Comparison of ENCODE assay signal across 18 mouse cellular contexts in the genomic region with DNA sequence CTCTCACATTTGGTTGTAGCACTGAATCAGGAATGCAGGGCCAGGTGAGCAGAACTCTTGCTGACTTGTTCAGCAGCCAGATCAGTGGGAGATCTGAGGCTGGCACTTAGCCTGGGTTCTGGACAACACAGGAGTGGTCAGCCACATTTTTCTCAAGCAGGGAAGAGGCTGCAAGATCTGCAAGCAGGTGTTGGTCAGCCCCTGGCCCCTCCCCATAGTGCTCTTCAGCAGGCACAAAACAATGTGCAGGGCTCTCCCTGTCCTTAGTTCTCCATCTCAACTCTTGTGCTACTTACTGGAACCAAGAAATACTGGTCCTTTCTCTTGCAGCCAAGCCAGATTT. TPM values are rescaled to one million over a fixed set of nuclear protein-coding genes. Genes with fewer than 3 reads are reported as not detected.
A peak's percentile ranks its signal among the peaks of the same experiment; 100 is the strongest.
DNase-seq lines count a peak whose midpoint lies in the region; ATAC-seq and TF ChIP-seq lines count a peak whose summit lies in the region.
"Had no signal": no experiment of that assay in that cellular context is flagged by ENCODE, and none has a peak within 500 bp of the region (broad histone marks: within the 10 kb centered on the region; RNA-seq: fewer than 3 reads in every experiment).

No protein-coding gene starts in this region.

- DNase-seq in heart, adult 9 months (ENCODE audit: low spot score in 2 of 2), result no peak
- DNase-seq in kidney, postnatal 0 days (ENCODE audit: low spot score), result no peak
- no peak for DNase-seq in kidney, adult 9 months
- peak; percentile 80 to 83 for DNase-seq in cerebellum, adult 2 months
- no peak for DNase-seq in hindbrain, embryonic 11.5 days (ENCODE audit: low spot score)
- DNase-seq: B cell, adult 2 months; gastrocnemius, postnatal 10 days; right cerebral cortex, adult 18-20 months; thymus, postnatal 36 days had no signal

- TF ChIP-seq CTCF in kidney, postnatal 0 days (IDR thresholded peaks at IDR 0.05; ENCODE audit: low read depth), result no peak
- TF ChIP-seq CTCF in cerebellum, adult 2 months (IDR thresholded peaks at IDR 0.05; ENCODE audit: borderline replicate concordance, insufficient read depth, low read depth, low read length), result no peak
- TF ChIP-seq CTCF in olfactory bulb, adult 2 months (IDR thresholded peaks at IDR 0.05; ENCODE audit: insufficient read depth, low read depth, low read length), result no peak

- no peak overlapping the region for H3K4me2 ChIP-seq in heart, embryonic 12.5 days
- no peak overlapping the region for H3K4me2 ChIP-seq in kidney, postnatal 0 days (ENCODE audit: low read length)
- H3K4me2 ChIP-seq in hindbrain, embryonic 11.5 days (replicated peaks; ENCODE audit: low read depth, low read length), result no peak overlapping the region
- H3K4me2 ChIP-seq in forebrain, embryonic 16.5 days (ENCODE audit: low read length), result no peak overlapping the region
- H3K4me2 ChIP-seq: hindbrain, embryonic 14.5 days; intestine, embryonic 15.5 days; midbrain, embryonic 11.5 days had no signal

- no peaks in the 10 kb centered on the region for H3K27me3 ChIP-seq in heart, embryonic 12.5 days (replicated peaks)
- H3K27me3 ChIP-seq in kidney, postnatal 0 days (ENCODE audit: insufficient read depth, low read length), result no peaks in the 10 kb centered on the region
- H3K27me3 ChIP-seq in cerebellum, adult 2 months (ENCODE audit: control insufficient read depth, insufficient read depth, low read length), result no peaks in the 10 kb centered on the region
- H3K27me3 ChIP-seq in hindbrain, embryonic 11.5 days (ENCODE audit: control insufficient read depth, insufficient read depth, low read length), result no peaks in the 10 kb centered on the region
- no peaks in the 10 kb centered on the region for H3K27me3 ChIP-seq in forebrain, embryonic 16.5 days (replicated peaks; ENCODE audit: control insufficient read depth, insufficient read depth, low read length)
- H3K27me3 ChIP-seq: intestine, embryonic 15.5 days had no signal

- no peak for TF ChIP-seq POLR2A in cerebellum, adult 2 months (IDR thresholded peaks at IDR 0.05; ENCODE audit: borderline replicate concordance, insufficient read depth, low read length)
- no peak for TF ChIP-seq POLR2A in olfactory bulb, adult 2 months (IDR thresholded peaks at IDR 0.05; ENCODE audit: insufficient read depth, low read depth, low read length)

- peaks cover 36% of the 10 kb centered on the region for H3K4me1 ChIP-seq in heart, embryonic 12.5 days (replicated peaks)
- no peaks in the 10 kb centered on the region for H3K4me1 ChIP-seq in kidney, postnatal 0 days (replicated peaks; ENCODE audit: insufficient read depth, low read length)
- H3K4me1 ChIP-seq in cerebellum, adult 2 months (ENCODE audit: control insufficient read depth, insufficient read depth, low read length), result peaks cover 27% of the 10 kb centered on the region
- H3K4me1 ChIP-seq in olfactory bulb, adult 2 months (ENCODE audit: control insufficient read depth, insufficient read depth, low read length), result peaks cover 14% of the 10 kb centered on the region
- no peaks in the 10 kb centered on the region for H3K4me1 ChIP-seq in hindbrain, embryonic 11.5 days (replicated peaks; ENCODE audit: control insufficient read depth, insufficient read depth, low read length)
- no peaks in the 10 kb centered on the region for H3K4me1 ChIP-seq in forebrain, embryonic 16.5 days (replicated peaks; ENCODE audit: control insufficient read depth, insufficient read depth, low read length)
- H3K4me1 ChIP-seq: intestine, embryonic 15.5 days had no signal

- 0 out of 2 replicates have a peak overlapping the region, but pooled peaks have one; percentile 57 for H3K27ac ChIP-seq in heart, embryonic 12.5 days (ENCODE audit: poor library complexity, severe bottlenecking)
- 0 out of 2 replicates have a peak overlapping the region, but pooled peaks have one; percentile 25 for H3K27ac ChIP-seq in kidney, postnatal 0 days
- H3K27ac ChIP-seq in cerebellum, adult 2 months (ENCODE audit: insufficient read depth, low read length), result peak overlapping the region; percentile 90
- H3K27ac ChIP-seq in olfactory bulb, adult 2 months (ENCODE audit: insufficient read depth, low read depth, low read length), result peak overlapping the region; percentile 32
- H3K27ac ChIP-seq in hindbrain, embryonic 11.5 days (ENCODE audit: low read depth, low read length), result no peak overlapping the region
- H3K27ac ChIP-seq in forebrain, embryonic 16.5 days (ENCODE audit: low read length), result no peak overlapping the region
- H3K27ac ChIP-seq: hindbrain, embryonic 14.5 days; intestine, embryonic 15.5 days; liver, embryonic 14.5 days had no signal

- H3K9me3 ChIP-seq in heart, embryonic 12.5 days (replicated peaks), result no peaks in the 10 kb centered on the region
- no peaks in the 10 kb centered on the region for H3K9me3 ChIP-seq in kidney, postnatal 0 days (replicated peaks; ENCODE audit: low read length)
- H3K9me3 ChIP-seq in hindbrain, embryonic 11.5 days (ENCODE audit: control insufficient read depth, low read length), result no peaks in the 10 kb centered on the region
- H3K9me3 ChIP-seq in forebrain, embryonic 16.5 days (ENCODE audit: control insufficient read depth, low read length), result no peaks in the 10 kb centered on the region
- H3K9me3 ChIP-seq: intestine, embryonic 15.5 days had no signal

- no peak for ATAC-seq in heart, embryonic 12.5 days (ENCODE audit: insufficient number of reproducible peaks, low FRiP score)
- ATAC-seq in kidney, postnatal 0 days (replicated peaks; ENCODE audit: low FRiP score, low read depth), result no peak; the same call in 1 of the 2 replicates
- no peak for ATAC-seq in hindbrain, embryonic 11.5 days (ENCODE audit: low FRiP score)
- no peak for ATAC-seq in forebrain, embryonic 16.5 days

- no peak overlapping the region for H3K9ac ChIP-seq in heart, embryonic 12.5 days
- H3K9ac ChIP-seq in kidney, postnatal 0 days (ENCODE audit: low read depth, low read length), result 0 out of 2 replicates have a peak overlapping the region, but pooled peaks have one; percentile 8
- no peak overlapping the region for H3K9ac ChIP-seq in hindbrain, embryonic 11.5 days (ENCODE audit: low read depth, low read length)
- H3K9ac ChIP-seq in forebrain, embryonic 16.5 days (replicated peaks; ENCODE audit: low read depth, low read length), result no peak overlapping the region
- H3K9ac ChIP-seq: hindbrain, embryonic 14.5 days; intestine, embryonic 15.5 days; liver, embryonic 14.5 days had no signal

- no peak overlapping the region for H3K4me3 ChIP-seq in heart, embryonic 12.5 days
- H3K4me3 ChIP-seq in kidney, postnatal 0 days (replicated peaks; ENCODE audit: low read depth, low read length), result no peak overlapping the region
- H3K4me3 ChIP-seq in cerebellum, adult 2 months (replicated peaks; ENCODE audit: insufficient read depth, low read depth, low read length), result no peak overlapping the region
- H3K4me3 ChIP-seq in olfactory bulb, adult 2 months (ENCODE audit: insufficient read depth, low read depth, low read length), result no peak overlapping the region
- H3K4me3 ChIP-seq in hindbrain, embryonic 11.5 days (ENCODE audit: low read depth, low read length), result no peak overlapping the region
- no peak overlapping the region for H3K4me3 ChIP-seq in forebrain, embryonic 16.5 days (replicated peaks; ENCODE audit: low read length)
- H3K4me3 ChIP-seq: intestine, embryonic 15.5 days had no signal

- peaks cover 70% of the 10 kb centered on the region for H3K36me3 ChIP-seq in heart, embryonic 12.5 days
- H3K36me3 ChIP-seq in kidney, postnatal 0 days (ENCODE audit: insufficient read depth, low read length), result 0 out of 2 replicates have a peak, but pooled peaks cover 28% of the 10 kb centered on the region
- H3K36me3 ChIP-seq in hindbrain, embryonic 11.5 days (ENCODE audit: control insufficient read depth, insufficient read depth, low read length), result no peaks in the 10 kb centered on the region
- H3K36me3 ChIP-seq in forebrain, embryonic 16.5 days (ENCODE audit: control insufficient read depth, insufficient read depth), result no peaks in the 10 kb centered on the region; the same call in none of the 2 replicates

RNA-seq across cellular contexts. Expression of gene Mcam, which starts 10.4 kb away (rescaled TPM):
- polyA plus RNA-seq in heart, embryonic 12.5 days (2016; fragmentation: Nextera tagmentation; extraction: Ambion mirVana), result 129 and 130 TPM in 2 replicates
- 46.3 and 46.6 TPM in 2 replicates for polyA plus RNA-seq in kidney, postnatal 0 days (2015; fragmentation: Nextera tagmentation; extraction: Ambion mirVana)
- polyA plus RNA-seq in cerebellum, adult 2 months (2012; rRNA removed), result 57.0 and 61.8 TPM in 2 replicates
- polyA plus RNA-seq in olfactory bulb, adult 2 months (2012; ENCODE audit: insufficient read depth, insufficient read length, low replicate concordance, missing spikeins), result not detected in 2 replicates
- 13.0 and 14.3 TPM in 2 replicates for polyA plus RNA-seq in hindbrain, embryonic 11.5 days (2014; fragmentation: Nextera tagmentation; extraction: Ambion mirVana)
- 12.9 and 15.0 TPM in 2 replicates for polyA plus RNA-seq in forebrain, embryonic 16.5 days (2015; fragmentation: Nextera tagmentation; extraction: Ambion mirVana)

RNA-seq across cellular contexts. Expression of gene Rnf26, which starts 31.4 kb away (rescaled TPM):
- polyA plus RNA-seq in heart, embryonic 12.5 days (2016; fragmentation: Nextera tagmentation; extraction: Ambion mirVana), result 48.4 and 51.3 TPM in 2 replicates
- 46.6 and 49.7 TPM in 2 replicates for polyA plus RNA-seq in kidney, postnatal 0 days (2015; fragmentation: Nextera tagmentation; extraction: Ambion mirVana)
- polyA plus RNA-seq in cerebellum, adult 2 months (2012; rRNA removed), result 31.2 and 34.0 TPM in 2 replicates
- 257 TPM in 1 of 2 replicates, not detected in the other for polyA plus RNA-seq in olfactory bulb, adult 2 months (2012; ENCODE audit: insufficient read depth, insufficient read length, low replicate concordance, missing spikeins)
- polyA plus RNA-seq in hindbrain, embryonic 11.5 days (2014; fragmentation: Nextera tagmentation; extraction: Ambion mirVana), result 43.7 and 51.8 TPM in 2 replicates
- 33.4 and 43.2 TPM in 2 replicates for polyA plus RNA-seq in forebrain, embryonic 16.5 days (2015; fragmentation: Nextera tagmentation; extraction: Ambion mirVana)

RNA-seq across cellular contexts. Expression of gene Gm49380, which starts 31.4 kb away (rescaled TPM):
- 0.20 TPM in 1 of 2 replicates, not detected in the other for polyA plus RNA-seq in heart, embryonic 12.5 days (2016; fragmentation: Nextera tagmentation; extraction: Ambion mirVana)
- not detected in 2 replicates for polyA plus RNA-seq in kidney, postnatal 0 days (2015; fragmentation: Nextera tagmentation; extraction: Ambion mirVana)
- polyA plus RNA-seq in cerebellum, adult 2 months (2012; rRNA removed), result 0.41 and 0.75 TPM in 2 replicates
- not detected in 2 replicates for polyA plus RNA-seq in olfactory bulb, adult 2 months (2012; ENCODE audit: insufficient read depth, insufficient read length, low replicate concordance, missing spikeins)
- polyA plus RNA-seq in hindbrain, embryonic 11.5 days (2014; fragmentation: Nextera tagmentation; extraction: Ambion mirVana), result 0.29 and 0.38 TPM in 2 replicates
- polyA plus RNA-seq in forebrain, embryonic 16.5 days (2015; fragmentation: Nextera tagmentation; extraction: Ambion mirVana), result 0.15 and 0.16 TPM in 2 replicates
- polyA plus RNA-seq: forebrain, embryonic 11.5 days; large intestine, adult 2 months had no signal

RNA-seq across cellular contexts. Expression of gene C1qtnf5, which starts 37.6 kb away (rescaled TPM):
- polyA plus RNA-seq in heart, embryonic 12.5 days (2016; fragmentation: Nextera tagmentation; extraction: Ambion mirVana), result 0.67 and 1.1 TPM in 2 replicates
- polyA plus RNA-seq in kidney, postnatal 0 days (2015; fragmentation: Nextera tagmentation; extraction: Ambion mirVana), result 9.7 and 12.3 TPM in 2 replicates
- polyA plus RNA-seq in cerebellum, adult 2 months (2012; rRNA removed), result 26.0 and 29.1 TPM in 2 replicates
- polyA plus RNA-seq in olfactory bulb, adult 2 months (2012; ENCODE audit: insufficient read depth, insufficient read length, low replicate concordance, missing spikeins), result not detected in 2 replicates
- 0.82 and 1.2 TPM in 2 replicates for polyA plus RNA-seq in hindbrain, embryonic 11.5 days (2014; fragmentation: Nextera tagmentation; extraction: Ambion mirVana)
- 2.3 and 2.7 TPM in 2 replicates for polyA plus RNA-seq in forebrain, embryonic 16.5 days (2015; fragmentation: Nextera tagmentation; extraction: Ambion mirVana)

RNA-seq across cellular contexts. Expression of gene Mfrp, which starts 43.2 kb away (rescaled TPM):
- not detected in 2 replicates for polyA plus RNA-seq in heart, embryonic 12.5 days (2016; fragmentation: Nextera tagmentation; extraction: Ambion mirVana)
- 0.11 and 0.16 TPM in 2 replicates for polyA plus RNA-seq in kidney, postnatal 0 days (2015; fragmentation: Nextera tagmentation; extraction: Ambion mirVana)
- polyA plus RNA-seq in cerebellum, adult 2 months (2012; rRNA removed), result 2.7 and 7.3 TPM in 2 replicates
- polyA plus RNA-seq in olfactory bulb, adult 2 months (2012; ENCODE audit: insufficient read depth, insufficient read length, low replicate concordance, missing spikeins), result not detected in 2 replicates
- polyA plus RNA-seq in hindbrain, embryonic 11.5 days (2014; fragmentation: Nextera tagmentation; extraction: Ambion mirVana), result 0.10 and 0.23 TPM in 2 replicates
- 0.12 TPM in 1 of 2 replicates, not detected in the other for polyA plus RNA-seq in forebrain, embryonic 16.5 days (2015; fragmentation: Nextera tagmentation; extraction: Ambion mirVana)
- polyA plus RNA-seq: forebrain, embryonic 11.5 days; large intestine, adult 2 months; liver, embryonic 14.5 days; midbrain, embryonic 11.5 days had no signal

Comparison
In these comparisons a context has a peak if more than half of its experiments do, and no peak if none do; other contexts are left out.
1. H3K27ac ChIP-seq: peak in heart, embryonic 12.5 days (single experiment), kidney, postnatal 0 days (single experiment), cerebellum, adult 2 months (single experiment) and olfactory bulb, adult 2 months (single experiment); none in hindbrain, embryonic 11.5 days (single experiment) and forebrain, embryonic 16.5 days (single experiment).
2. DNase-seq: peak in cerebellum, adult 2 months (2 of 2); none in heart, adult 9 months (0 of 2), kidney, postnatal 0 days (single experiment), kidney, adult 9 months (single experiment) and hindbrain, embryonic 11.5 days (single experiment).
3. RNA of gene Mcam, which starts 10.4 kb away (polyA plus RNA-seq): 129 to 130 TPM in heart, embryonic 12.5 days, 57.0 to 61.8 TPM in cerebellum, adult 2 months, 46.3 to 46.6 TPM in kidney, postnatal 0 days, 13.0 to 14.3 TPM in hindbrain, embryonic 11.5 days and 12.9 to 15.0 TPM in forebrain, embryonic 16.5 days; not detected in olfactory bulb, adult 2 months; every median in the first group is over 10 times any median in the second.